Mouse (Mus musculus) myocyte (in vitro differentiated cells): ENCODE results near the gene Gm20671.

Experiments used
- E2F4 ChIP-seq: IDR thresholded peaks from one replicate; pipeline ENCODE4 v1.6.1; 2011; ENCODE audit warnings: mild to moderate bottlenecking, control low read depth, moderate library complexity; ENCODE audit not compliant: insufficient read depth
- MAX ChIP-seq: IDR thresholded peaks from one replicate; pipeline ENCODE4 v1.6.1; 2011; ENCODE audit warnings: low read depth, mild to moderate bottlenecking, control low read depth
- POLR2A ChIP-seq: IDR thresholded peaks from one replicate; pipeline ENCODE4 v1.6.1; 2011; ENCODE audit warnings: low read depth, mild to moderate bottlenecking, control low read depth, moderate library complexity; ENCODE audit not compliant: insufficient read length
- TCF12 ChIP-seq: IDR thresholded peaks from one replicate; pipeline ENCODE4 v1.6.1; 2011; ENCODE audit warnings: mild to moderate bottlenecking, control low read depth; ENCODE audit not compliant: poor library complexity, insufficient read depth, severe bottlenecking

DNA sequence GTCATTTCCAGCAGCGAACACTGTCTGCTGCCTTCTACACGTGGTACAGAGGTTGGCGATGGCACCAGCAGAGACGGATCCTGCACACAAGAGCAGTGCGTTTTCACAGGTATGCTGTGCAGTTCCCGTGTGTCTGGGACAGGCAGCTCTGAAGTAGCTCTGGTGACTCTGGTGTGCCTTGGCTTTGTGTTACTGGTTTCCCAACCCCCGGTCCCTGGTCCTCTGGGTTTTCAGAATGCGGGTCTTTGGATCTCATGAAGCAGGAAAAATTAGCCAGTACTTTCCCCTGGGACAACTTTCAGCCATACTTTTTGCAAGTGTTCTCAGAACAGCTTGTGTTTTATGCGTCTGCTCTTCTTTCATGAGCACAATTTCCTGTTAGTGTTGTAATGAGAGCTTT, 106.5 kb downstream of the Gm20671 start:
- TF ChIP-seq POLR2A (no peak), E2F4 (no peak), MAX (no peak), TCF12 (no peak)
